Mouse (Mus musculus): ENCODE data around the gene Rad18. TPM values are rescaled to one million over a fixed set of nuclear protein-coding genes. Genes with fewer than 3 reads are reported as not detected.
A peak's percentile ranks its signal among the peaks of the same experiment; 100 is the strongest.

Rad18 gene
- polyA plus RNA-seq (2012), result 0.29 and 0.56 TPM in 2 replicates

DNA sequence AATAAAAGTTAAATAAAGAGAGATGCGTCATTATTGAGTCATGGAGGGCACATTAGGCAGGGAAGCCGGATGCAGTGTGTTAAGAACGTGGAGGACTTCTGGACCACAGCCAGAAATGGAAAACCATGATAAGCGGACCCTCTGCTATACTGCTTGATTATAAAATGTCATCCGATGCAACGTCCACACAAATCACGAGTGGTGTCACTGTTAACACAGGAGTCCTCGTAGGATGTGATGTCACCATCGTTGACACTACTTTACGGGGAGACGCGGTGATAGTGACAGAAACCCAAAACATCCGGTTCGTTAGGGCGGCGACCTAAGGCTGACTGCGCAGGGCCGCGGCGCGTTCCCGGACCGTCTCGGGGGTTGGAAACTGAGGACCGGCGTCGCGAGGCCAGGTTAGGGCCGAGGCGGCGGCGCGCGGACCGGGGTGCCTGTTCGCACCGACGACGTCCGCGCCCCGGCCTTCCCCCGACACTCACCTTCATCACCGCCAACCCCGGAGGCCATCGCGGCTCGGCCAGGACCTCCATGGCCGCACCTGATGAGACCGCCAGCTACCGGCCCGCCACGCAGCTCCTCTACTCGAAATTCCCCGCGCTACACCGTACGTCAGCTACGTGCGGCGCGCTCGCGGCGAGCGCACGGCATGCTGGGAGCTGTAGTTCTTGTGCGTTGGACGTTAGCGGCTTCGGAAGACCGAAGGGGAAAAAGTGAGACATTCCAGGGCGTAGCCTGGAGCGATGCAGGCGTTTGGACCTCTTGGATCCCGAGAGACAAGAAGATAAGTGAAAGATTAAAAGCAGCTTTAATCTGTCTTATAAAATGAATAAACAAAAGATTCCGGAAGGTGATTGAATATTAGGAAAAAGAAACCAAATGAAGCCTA is at the start of gene Rad18:
Rad18 (minus strand) TSS at position 631 of the 895 bp plus-strand sequence.
- Histone ChIP-seq H3K36me3 (ENCODE audit: control insufficient read depth) (peaks cover 34% of the 10 kb centered on the region), H3K27me3 (ENCODE audit: control insufficient read depth) (peaks cover 5% of the 10 kb centered on the region), H3K4me3 (replicated peaks) (peak within 1 kb of the TSS; percentile 72), H3K4me1 (ENCODE audit: control insufficient read depth) (peaks cover 23% of the 10 kb centered on the region), H3K9me3 (ENCODE audit: control insufficient read depth, low read length) (no peaks in the 10 kb centered on the region)
- TF ChIP-seq GATA1 (IDR thresholded peaks at IDR 0.05; ENCODE audit: low read length) (no peak), TAL1 (IDR thresholded peaks at IDR 0.05; ENCODE audit: low read length) (no peak)

DNA sequence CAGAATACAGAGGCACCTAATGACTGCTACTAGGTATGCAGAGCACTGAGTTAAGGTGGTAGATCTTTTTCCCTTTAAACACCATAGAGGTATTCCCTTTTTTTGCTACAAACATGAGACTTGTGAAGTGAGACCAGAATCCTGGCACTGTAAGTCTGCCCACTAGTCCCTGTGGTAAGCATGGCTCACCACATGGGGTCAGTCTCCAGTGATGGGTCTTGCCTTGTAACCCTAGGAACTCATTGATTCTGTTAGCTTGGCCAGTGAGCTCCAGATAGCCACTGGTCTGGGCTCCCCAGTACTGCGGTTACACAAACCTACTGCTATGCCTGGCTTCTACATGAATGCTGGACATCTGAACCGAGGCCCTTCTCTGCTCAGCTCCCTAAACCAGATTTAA is 45.8 kb upstream of the Rad18 start:
- Histone ChIP-seq H3K27me3 (ENCODE audit: control insufficient read depth) (no peaks in the 10 kb centered on the region), H3K4me3 (replicated peaks) (no peak overlapping the region), H3K4me1 (ENCODE audit: control insufficient read depth) (no peaks in the 10 kb centered on the region), H3K9me3 (ENCODE audit: control insufficient read depth, low read length) (no peaks in the 10 kb centered on the region), H3K36me3 (ENCODE audit: control insufficient read depth) (no peaks in the 10 kb centered on the region)
- TF ChIP-seq GATA1 (IDR thresholded peaks at IDR 0.05; ENCODE audit: low read length) (no peak), TAL1 (IDR thresholded peaks at IDR 0.05; ENCODE audit: low read length) (no peak)

DNA sequence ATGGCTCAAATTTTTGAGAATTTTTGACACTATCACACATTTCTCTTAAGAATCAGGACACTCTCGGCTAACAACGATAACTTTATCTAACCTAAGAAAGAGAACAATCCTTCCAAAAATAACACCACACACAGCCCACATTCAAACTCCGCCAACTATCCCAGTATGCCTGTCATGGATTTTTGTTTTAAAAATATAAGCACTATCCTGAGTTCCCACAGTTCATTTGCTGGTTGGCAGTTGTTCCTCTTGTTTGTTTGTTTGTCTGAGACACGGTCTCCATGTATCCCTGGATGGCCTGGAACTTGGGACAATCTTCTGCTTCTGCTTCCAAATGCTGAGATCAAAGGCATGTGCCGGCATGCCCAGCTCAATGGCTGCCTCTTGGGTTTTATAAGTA is 45.3 kb upstream of the Rad18 start:
- no peaks in the 10 kb centered on the region for H3K9me3 ChIP-seq (ENCODE audit: control insufficient read depth, low read length)
- H3K36me3 ChIP-seq (ENCODE audit: control insufficient read depth), result no peaks in the 10 kb centered on the region
- no peaks in the 10 kb centered on the region for H3K4me1 ChIP-seq (ENCODE audit: control insufficient read depth)
- TF ChIP-seq GATA1 (IDR thresholded peaks at IDR 0.05; ENCODE audit: low read length), result no peak
- no peak for TF ChIP-seq TAL1 (IDR thresholded peaks at IDR 0.05; ENCODE audit: low read length)
- no peak overlapping the region for H3K4me3 ChIP-seq (replicated peaks)
- no peaks in the 10 kb centered on the region for H3K27me3 ChIP-seq (ENCODE audit: control insufficient read depth)

DNA sequence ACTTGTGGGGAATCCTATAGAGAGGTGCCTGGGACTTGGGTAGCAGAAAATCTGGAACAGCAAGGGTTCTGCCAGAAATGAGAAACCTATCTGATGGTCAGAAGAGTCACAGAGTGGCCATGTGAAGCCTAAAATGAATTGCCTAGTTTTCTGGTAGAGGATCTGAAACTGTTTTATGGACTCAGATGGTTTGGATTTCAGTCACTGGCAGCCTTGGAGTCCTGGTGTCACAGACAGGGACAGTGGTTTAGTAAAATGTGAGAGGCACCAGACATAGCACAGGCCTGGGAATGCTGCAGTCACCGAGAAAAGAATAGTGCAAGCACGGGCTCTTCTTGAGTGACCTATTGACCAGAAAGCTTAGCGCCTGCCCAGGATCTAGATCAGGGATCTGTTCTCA is 43.1 kb upstream of the Rad18 start:
- Histone ChIP-seq H3K4me1 (ENCODE audit: control insufficient read depth) (no peaks in the 10 kb centered on the region), H3K36me3 (ENCODE audit: control insufficient read depth) (no peaks in the 10 kb centered on the region), H3K4me3 (replicated peaks) (no peak overlapping the region), H3K9me3 (ENCODE audit: control insufficient read depth, low read length) (no peaks in the 10 kb centered on the region), H3K27me3 (ENCODE audit: control insufficient read depth) (no peaks in the 10 kb centered on the region)
- no peak for TF ChIP-seq TAL1 (IDR thresholded peaks at IDR 0.05; ENCODE audit: low read length)
- no peak for TF ChIP-seq GATA1 (IDR thresholded peaks at IDR 0.05; ENCODE audit: low read length)

DNA sequence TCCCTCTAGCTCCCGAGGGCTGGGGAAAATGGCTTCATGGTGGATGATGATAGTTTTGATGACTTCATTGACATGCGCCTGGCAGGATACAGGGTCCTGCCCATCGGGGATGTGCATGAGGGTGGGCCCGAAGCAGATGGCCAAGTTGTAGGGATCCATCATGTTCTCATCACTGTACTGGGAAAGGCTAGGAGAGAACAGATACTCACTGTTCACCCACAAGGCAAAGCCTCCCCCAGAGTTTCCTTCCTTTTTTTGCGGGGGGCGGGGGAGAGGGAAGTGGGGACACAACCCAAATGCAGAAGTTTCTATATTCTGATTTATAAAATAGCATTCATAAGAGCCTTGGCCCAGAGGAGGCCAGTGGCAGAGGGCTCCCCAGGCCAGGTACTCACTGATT is 42.4 kb upstream of the Rad18 start:
- Histone ChIP-seq H3K27me3 (ENCODE audit: control insufficient read depth) (no peaks in the 10 kb centered on the region), H3K9me3 (ENCODE audit: control insufficient read depth, low read length) (no peaks in the 10 kb centered on the region), H3K36me3 (ENCODE audit: control insufficient read depth) (no peaks in the 10 kb centered on the region), H3K4me1 (ENCODE audit: control insufficient read depth) (no peaks in the 10 kb centered on the region), H3K4me3 (replicated peaks) (no peak overlapping the region)
- TF ChIP-seq GATA1 (IDR thresholded peaks at IDR 0.05; ENCODE audit: low read length), result no peak
- TF ChIP-seq TAL1 (IDR thresholded peaks at IDR 0.05; ENCODE audit: low read length), result no peak

DNA sequence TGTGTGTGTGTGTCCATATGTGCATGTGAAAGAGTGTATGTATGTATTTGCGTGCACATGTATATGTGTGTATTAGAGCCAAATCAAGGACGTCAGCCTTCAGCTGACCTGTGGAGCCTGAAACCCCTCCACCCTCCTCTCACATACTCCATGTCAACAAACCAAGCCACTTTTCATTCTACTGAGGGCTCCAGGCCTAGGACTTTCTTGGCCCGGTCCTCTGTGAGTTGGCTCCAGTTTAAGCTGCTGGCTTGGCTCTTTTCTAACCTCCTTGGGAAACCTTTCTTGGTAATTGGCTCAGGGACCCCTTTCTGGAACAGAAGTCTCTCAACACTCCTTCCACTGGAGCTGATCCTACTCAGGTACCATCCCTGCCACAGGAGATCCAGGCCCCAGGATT is 40.0 kb upstream of the Rad18 start:
- H3K9me3 ChIP-seq (ENCODE audit: control insufficient read depth, low read length), result 0 out of 2 replicates have a peak, but pooled peaks cover 4% of the 10 kb centered on the region
- H3K36me3 ChIP-seq (ENCODE audit: control insufficient read depth), result no peaks in the 10 kb centered on the region
- no peak overlapping the region for H3K4me3 ChIP-seq (replicated peaks)
- no peaks in the 10 kb centered on the region for H3K4me1 ChIP-seq (ENCODE audit: control insufficient read depth)
- TF ChIP-seq GATA1 (IDR thresholded peaks at IDR 0.05; ENCODE audit: low read length), result no peak
- TF ChIP-seq TAL1 (IDR thresholded peaks at IDR 0.05; ENCODE audit: low read length), result no peak
- no peaks in the 10 kb centered on the region for H3K27me3 ChIP-seq (ENCODE audit: control insufficient read depth)

DNA sequence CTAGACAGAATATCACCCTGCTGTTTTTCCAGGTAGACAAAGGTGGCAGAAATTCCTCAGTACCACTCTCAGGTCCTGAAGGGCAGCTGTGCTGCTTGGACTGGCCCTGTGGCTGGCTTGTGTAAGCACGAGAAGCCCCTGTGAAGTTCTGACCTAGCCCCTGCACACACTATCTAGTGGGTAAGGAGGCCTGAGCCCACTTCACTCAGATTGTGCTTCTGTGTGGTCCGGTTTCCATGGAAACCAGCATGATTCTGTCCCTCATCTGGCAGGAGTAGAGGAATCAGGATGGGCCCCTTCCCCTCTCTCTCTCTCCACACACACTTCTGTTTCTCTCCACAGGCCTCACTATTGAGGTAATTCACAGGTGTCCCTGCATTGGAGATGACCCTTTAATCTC is 38.6 kb upstream of the Rad18 start:
- Histone ChIP-seq H3K9me3 (ENCODE audit: control insufficient read depth, low read length) (0 out of 2 replicates have a peak, but pooled peaks cover 4% of the 10 kb centered on the region), H3K4me1 (ENCODE audit: control insufficient read depth) (no peaks in the 10 kb centered on the region), H3K27me3 (ENCODE audit: control insufficient read depth) (no peaks in the 10 kb centered on the region), H3K4me3 (replicated peaks) (no peak overlapping the region), H3K36me3 (ENCODE audit: control insufficient read depth) (no peaks in the 10 kb centered on the region)
- TF ChIP-seq TAL1 (IDR thresholded peaks at IDR 0.05; ENCODE audit: low read length) (no peak), GATA1 (IDR thresholded peaks at IDR 0.05; ENCODE audit: low read length) (no peak)

DNA sequence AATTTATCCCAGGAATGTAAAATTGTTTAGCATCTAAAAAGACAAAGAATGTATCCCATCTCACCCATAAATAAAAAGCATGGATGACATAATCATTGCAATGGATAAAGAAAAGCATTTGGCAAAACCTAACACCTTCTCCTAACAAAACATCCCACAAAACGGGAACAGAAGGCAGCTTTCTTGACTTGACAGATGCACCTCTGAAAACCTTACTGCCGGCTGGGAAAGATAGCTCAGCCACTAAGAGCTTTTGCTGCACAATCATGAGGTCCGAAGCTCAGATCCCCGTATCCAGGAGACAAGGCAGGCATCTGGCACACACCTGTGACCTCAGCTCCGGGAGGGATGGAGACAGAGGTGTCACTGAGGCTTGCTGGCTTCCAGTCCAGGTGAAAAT is 37.5 kb upstream of the Rad18 start:
- no peaks in the 10 kb centered on the region for H3K36me3 ChIP-seq (ENCODE audit: control insufficient read depth)
- no peaks in the 10 kb centered on the region for H3K4me1 ChIP-seq (ENCODE audit: control insufficient read depth)
- no peak overlapping the region for H3K4me3 ChIP-seq (replicated peaks)
- H3K27me3 ChIP-seq (ENCODE audit: control insufficient read depth), result no peaks in the 10 kb centered on the region
- TF ChIP-seq GATA1 (IDR thresholded peaks at IDR 0.05; ENCODE audit: low read length), result no peak
- no peak for TF ChIP-seq TAL1 (IDR thresholded peaks at IDR 0.05; ENCODE audit: low read length)
- 0 out of 2 replicates have a peak, but pooled peaks cover 4% of the 10 kb centered on the region for H3K9me3 ChIP-seq (ENCODE audit: control insufficient read depth, low read length)

DNA sequence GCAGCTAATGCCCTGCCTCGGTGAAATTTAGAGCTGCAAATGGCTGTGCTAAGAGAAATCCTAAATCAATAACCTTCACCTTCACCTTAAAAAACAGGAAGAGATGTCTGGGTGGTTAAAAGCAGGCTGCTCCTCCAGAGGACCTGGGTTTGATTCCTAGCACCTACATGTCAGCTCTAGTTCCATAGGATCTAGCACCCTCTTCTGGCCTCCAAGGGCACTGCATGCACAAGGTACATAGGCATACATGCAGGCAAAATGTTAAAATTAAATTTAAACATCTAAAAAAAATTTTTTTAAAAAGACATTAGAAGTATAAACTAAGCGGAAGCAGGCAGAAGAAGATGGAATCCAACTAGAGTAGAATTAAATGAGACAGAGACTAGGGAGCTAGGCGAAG is 35.9 kb upstream of the Rad18 start:
- 0 out of 2 replicates have a peak, but pooled peaks cover 4% of the 10 kb centered on the region for H3K9me3 ChIP-seq (ENCODE audit: control insufficient read depth, low read length)
- H3K27me3 ChIP-seq (ENCODE audit: control insufficient read depth), result no peaks in the 10 kb centered on the region

More for the DNA sequence above, 35.9 kb upstream of the Rad18 start:
- Histone ChIP-seq H3K4me1 (ENCODE audit: control insufficient read depth) (no peaks in the 10 kb centered on the region), H3K4me3 (replicated peaks) (no peak overlapping the region), H3K36me3 (ENCODE audit: control insufficient read depth) (no peaks in the 10 kb centered on the region)
- no peak for TF ChIP-seq TAL1 (IDR thresholded peaks at IDR 0.05; ENCODE audit: low read length)
- TF ChIP-seq GATA1 (IDR thresholded peaks at IDR 0.05; ENCODE audit: low read length), result no peak

Data from erythroblast, embryonic 14.5 days (primary cell).